Mouse (Mus musculus): Measurements from ENCODE around the gene Gm9044. TPM values are rescaled to one million over a fixed set of nuclear protein-coding genes. Genes with fewer than 3 reads are reported as not detected.
"Not testable (repeated sequence)": the region's sequence is repeated elsewhere in the genome, so short reads cannot be mapped to it uniquely, and the experiment has no call there.

Gene Gm9044
- polyA plus RNA-seq, 1 experiment from 2014 or later: not detected

DNA sequence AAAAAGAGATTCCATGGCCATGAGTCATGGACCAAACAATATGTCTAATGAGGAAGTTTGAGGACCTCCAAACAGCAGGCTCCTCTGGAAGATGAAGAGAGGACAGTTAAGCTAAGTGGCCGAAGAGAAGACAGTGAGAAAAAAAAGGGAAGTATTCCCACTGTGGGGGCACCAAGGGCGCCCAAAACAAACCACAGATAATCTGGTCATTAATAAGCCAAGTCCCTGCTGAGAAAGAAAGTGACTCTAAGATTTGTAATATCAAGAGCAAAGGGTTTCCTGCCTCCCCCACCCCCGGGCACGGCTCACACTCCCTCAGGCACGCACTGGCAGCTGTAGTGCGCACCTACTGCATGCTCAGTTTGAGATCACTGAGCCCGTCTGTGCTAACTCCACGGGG lies 13.2 kb downstream of the Gm9044 start:
- no peak for TF ChIP-seq CTCF (IDR thresholded peaks at IDR 0.05; ENCODE audit: low read depth)
- no peak overlapping the region for H3K27ac ChIP-seq

DNA sequence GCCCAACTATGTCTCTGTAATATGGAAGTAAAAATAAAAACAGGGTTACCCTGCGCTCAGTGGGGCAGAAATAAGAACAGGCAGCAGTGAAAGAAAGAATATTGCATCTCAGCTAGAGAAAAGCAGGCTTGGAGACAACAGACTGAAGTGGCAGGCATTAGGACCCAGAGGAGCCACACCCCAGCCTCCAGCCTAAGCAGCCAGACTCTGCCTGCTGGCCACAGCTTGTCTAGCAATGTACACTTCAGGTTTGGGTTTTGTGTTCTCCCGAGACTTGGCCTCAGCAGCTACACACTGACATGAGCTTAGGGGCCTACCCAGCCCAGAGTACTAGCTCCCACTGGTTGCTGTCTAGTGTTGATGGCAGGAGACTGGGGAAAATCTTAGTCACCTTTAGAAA lies 30.1 kb downstream of the Gm9044 start:
- WGBS: 35% methylated on average over 2 of the region's 2 CpGs
- ATAC-seq (replicated peaks; ENCODE audit: low FRiP score, low read depth); H3K36me3 ChIP-seq (ENCODE audit: insufficient read depth, low read length); H3K4me2 ChIP-seq (ENCODE audit: low read length); H3K4me1 ChIP-seq (replicated peaks; ENCODE audit: insufficient read depth, low read length); H3K27me3 ChIP-seq (ENCODE audit: insufficient read depth, low read length); H3K9me3 ChIP-seq (replicated peaks; ENCODE audit: low read length); H3K9ac ChIP-seq (ENCODE audit: low read depth, low read length); H3K27ac ChIP-seq; H3K4me3 ChIP-seq (replicated peaks; ENCODE audit: low read depth, low read length); DNase-seq (ENCODE audit: low spot score): not testable (repeated sequence)

More for the DNA sequence above, 13.2 kb downstream of the Gm9044 start:
- Histone ChIP-seq H3K4me2 (ENCODE audit: low read length) (no peak overlapping the region), H3K4me3 (replicated peaks; ENCODE audit: low read depth, low read length) (no peak overlapping the region), H3K4me1 (replicated peaks; ENCODE audit: insufficient read depth, low read length) (no peaks in the 10 kb centered on the region), H3K9ac (ENCODE audit: low read depth, low read length) (no peak overlapping the region), H3K9me3 (replicated peaks; ENCODE audit: low read length) (no peaks in the 10 kb centered on the region), H3K36me3 (ENCODE audit: insufficient read depth, low read length) (no peaks in the 10 kb centered on the region), H3K27me3 (ENCODE audit: insufficient read depth, low read length) (no peaks in the 10 kb centered on the region)
- ATAC-seq (replicated peaks; ENCODE audit: low FRiP score, low read depth): no peak
- no peak for DNase-seq (ENCODE audit: low spot score)
- 79% methylated on average over 8 of the region's 8 CpGs for WGBS

DNA sequence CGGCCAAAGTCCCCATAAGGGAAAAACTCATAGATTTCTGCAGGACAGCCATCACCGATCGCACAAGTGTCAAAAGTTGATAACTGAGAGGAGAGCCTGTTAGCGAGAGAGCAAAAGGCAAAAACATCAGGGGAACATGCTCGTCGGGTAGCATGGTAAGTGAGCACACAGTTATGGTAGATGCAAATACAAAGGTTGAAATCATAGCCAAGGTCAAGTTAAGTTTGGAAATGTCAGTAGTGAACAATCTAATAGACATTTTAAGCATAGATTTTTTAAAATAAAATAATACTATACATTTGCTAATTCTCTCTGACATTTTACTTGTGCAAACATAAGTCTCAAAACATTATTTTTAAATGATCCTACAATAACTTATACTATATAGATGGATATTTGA lies 37.3 kb downstream of the Gm9044 start, which contains the start of gene Iltifb:
Gene Iltifb (minus strand): TSS at position 101 of the 400 bp plus-strand sequence.
- TF ChIP-seq CTCF (IDR thresholded peaks at IDR 0.05; ENCODE audit: low read depth): no peak
- ATAC-seq (replicated peaks; ENCODE audit: low FRiP score, low read depth): no peak
- 95% methylated on average over 6 of the region's 6 CpGs for WGBS

DNA sequence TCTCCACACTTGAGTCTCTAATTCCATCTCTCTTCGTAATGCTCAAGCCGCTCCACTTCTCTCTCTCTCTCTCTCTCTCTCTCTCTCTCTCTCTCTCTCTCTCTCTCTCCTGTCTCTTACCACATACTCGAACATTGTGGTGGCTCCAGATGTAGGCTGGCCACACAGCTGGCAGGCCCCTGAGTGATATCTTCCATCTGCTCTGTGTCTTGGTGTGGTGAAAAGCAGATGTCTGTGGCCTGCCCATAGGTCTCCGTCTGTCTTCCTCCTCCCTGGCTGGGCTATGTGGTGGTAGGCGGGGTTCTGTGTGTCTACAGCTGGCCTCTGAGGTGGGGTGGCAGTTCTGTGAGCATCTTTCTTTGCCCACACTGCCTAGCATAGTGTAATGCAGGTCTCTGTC lies 49.2 kb downstream of the Gm9044 start:
- ATAC-seq (replicated peaks; ENCODE audit: low FRiP score, low read depth); H3K36me3 ChIP-seq (ENCODE audit: insufficient read depth, low read length); H3K4me1 ChIP-seq (replicated peaks; ENCODE audit: insufficient read depth, low read length); H3K27ac ChIP-seq; H3K4me3 ChIP-seq (replicated peaks; ENCODE audit: low read depth, low read length); H3K9me3 ChIP-seq (replicated peaks; ENCODE audit: low read length); H3K27me3 ChIP-seq (ENCODE audit: insufficient read depth, low read length); H3K9ac ChIP-seq (ENCODE audit: low read depth, low read length); DNase-seq (ENCODE audit: low spot score); H3K4me2 ChIP-seq (ENCODE audit: low read length): not testable (repeated sequence)
- WGBS: 72% methylated on average over 3 of the region's 5 CpGs

More for the DNA sequence above, 37.3 kb downstream of the Gm9044 start, which contains the start of gene Iltifb:
- Histone ChIP-seq H3K9me3 (replicated peaks; ENCODE audit: low read length) (no peaks in the 10 kb centered on the region), H3K27me3 (ENCODE audit: insufficient read depth, low read length) (no peaks in the 10 kb centered on the region), H3K4me1 (replicated peaks; ENCODE audit: insufficient read depth, low read length) (no peaks in the 10 kb centered on the region), H3K4me2 (ENCODE audit: low read length) (no peak within 1 kb of the TSS), H3K36me3 (ENCODE audit: insufficient read depth, low read length) (no peaks in the 10 kb centered on the region), H3K27ac (no peak within 1 kb of the TSS), H3K4me3 (replicated peaks; ENCODE audit: low read depth, low read length) (no peak within 1 kb of the TSS), H3K9ac (ENCODE audit: low read depth, low read length) (no peak within 1 kb of the TSS)
- DNase-seq (ENCODE audit: low spot score): no peak

DNA sequence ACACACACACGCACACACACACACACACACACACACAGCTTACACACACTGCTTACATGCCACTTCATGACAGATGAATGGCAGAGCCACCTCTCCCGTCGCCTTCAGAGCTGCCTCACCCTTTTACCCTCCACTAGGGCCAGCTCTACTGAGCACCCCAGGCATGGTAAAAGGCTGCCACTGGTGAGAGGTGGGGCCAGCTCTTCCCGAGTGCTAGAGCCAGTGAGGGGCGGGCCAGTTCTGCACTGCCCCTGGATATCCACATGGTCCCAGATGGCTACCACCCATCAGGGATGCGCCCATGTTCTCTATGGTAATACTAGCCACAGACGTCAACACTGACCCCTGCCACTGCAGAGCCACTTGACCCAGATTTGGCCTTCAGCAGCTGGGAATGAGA lies 49.6 kb downstream of the Gm9044 start:
- DNase-seq (ENCODE audit: low spot score); ATAC-seq (replicated peaks; ENCODE audit: low FRiP score, low read depth); H3K9ac ChIP-seq (ENCODE audit: low read depth, low read length); H3K36me3 ChIP-seq (ENCODE audit: insufficient read depth, low read length); H3K27me3 ChIP-seq (ENCODE audit: insufficient read depth, low read length); H3K9me3 ChIP-seq (replicated peaks; ENCODE audit: low read length); H3K27ac ChIP-seq; H3K4me2 ChIP-seq (ENCODE audit: low read length); H3K4me1 ChIP-seq (replicated peaks; ENCODE audit: insufficient read depth, low read length); H3K4me3 ChIP-seq (replicated peaks; ENCODE audit: low read depth, low read length): not testable (repeated sequence)
- 77% methylated on average over 6 of the region's 7 CpGs for WGBS

Other genes starting within 250 kb of the Gm9044 start
- 16.1 and 19.4 TPM in 2 replicates for gene Mdm1, start 190.6 kb downstream of the Gm9044 start, polyA plus RNA-seq (2015; fragmentation: Nextera tagmentation; extraction: Ambion mirVana)
- not detected in 2 replicates for gene Il22, start 127.5 kb downstream of the Gm9044 start, polyA plus RNA-seq (2015; fragmentation: Nextera tagmentation; extraction: Ambion mirVana)
- not detected in 2 replicates for gene Gm32717, start 91.6 kb downstream of the Gm9044 start, polyA plus RNA-seq (2015; fragmentation: Nextera tagmentation; extraction: Ambion mirVana)
- gene Gm32802, start 73.7 kb downstream of the Gm9044 start, polyA plus RNA-seq (2015; fragmentation: Nextera tagmentation; extraction: Ambion mirVana): not detected in 2 replicates
- not detected in 2 replicates for gene Iltifb, start 37.4 kb downstream of the Gm9044 start, polyA plus RNA-seq (2015; fragmentation: Nextera tagmentation; extraction: Ambion mirVana)
- gene Gm9040, start 5.4 kb downstream of the Gm9044 start, polyA plus RNA-seq (2015; fragmentation: Nextera tagmentation; extraction: Ambion mirVana): 0.06 TPM in 1 of 2 replicates, not detected in the other
- gene Gm9045, start 5.4 kb upstream of the Gm9044 start, polyA plus RNA-seq (2015; fragmentation: Nextera tagmentation; extraction: Ambion mirVana): 0.08 and 0.11 TPM in 2 replicates
- not detected in 2 replicates for gene Gm9046, start 10.8 kb upstream of the Gm9044 start, polyA plus RNA-seq (2015; fragmentation: Nextera tagmentation; extraction: Ambion mirVana)
- not detected in 2 replicates for gene Gm9048, start 16.3 kb upstream of the Gm9044 start, polyA plus RNA-seq (2015; fragmentation: Nextera tagmentation; extraction: Ambion mirVana)
- gene Gm9049, start 21.7 kb upstream of the Gm9044 start, polyA plus RNA-seq (2015; fragmentation: Nextera tagmentation; extraction: Ambion mirVana): 0.08 and 0.11 TPM in 2 replicates
- gene Ifng, start 108.6 kb upstream of the Gm9044 start, polyA plus RNA-seq (2015; fragmentation: Nextera tagmentation; extraction: Ambion mirVana): not detected in 2 replicates

All from kidney, postnatal 0 days (tissue).